Mouse (Mus musculus): ENCODE results near the gene St3gal4. TPM values are rescaled to one million over a fixed set of nuclear protein-coding genes. Genes with fewer than 3 reads are reported as not detected.

St3gal4 gene
- polyA plus RNA-seq, 1 experiment from 2014 or later, result 13.5 TPM

DNA sequence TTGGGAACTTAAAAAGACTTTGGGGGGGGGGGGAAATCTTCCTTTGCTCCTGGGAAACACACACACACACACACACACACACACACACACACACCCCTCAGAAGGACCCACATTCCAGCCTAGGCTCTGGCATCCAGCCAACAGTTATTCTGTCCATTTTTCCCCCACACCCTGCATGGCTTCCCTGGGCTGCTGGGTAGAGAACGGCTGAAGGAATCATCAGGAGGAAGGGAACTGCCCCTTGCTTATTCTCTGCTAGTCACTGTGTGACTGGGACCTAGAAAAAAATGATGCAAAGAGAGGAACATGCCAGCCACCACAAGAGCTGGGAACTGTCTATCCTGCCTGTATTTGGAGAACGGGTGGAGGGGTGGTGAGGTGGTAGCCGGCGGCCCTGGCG is 101.0 kb downstream of the St3gal4 start:
- Histone ChIP-seq H3K27ac (no peak overlapping the region), H3K9me3 (ENCODE audit: control insufficient read depth, low read length) (no peaks in the 10 kb centered on the region), H3K36me3 (replicated peaks; ENCODE audit: control insufficient read depth, insufficient read depth) (no peaks in the 10 kb centered on the region), H3K4me3 (replicated peaks; ENCODE audit: low read length) (no peak overlapping the region), H3K27me3 (ENCODE audit: control insufficient read depth, insufficient read depth, low read length) (no peaks in the 10 kb centered on the region), H3K4me1 (replicated peaks; ENCODE audit: control insufficient read depth, insufficient read depth, low read length) (peaks cover 18% of the 10 kb centered on the region; the same call in 1 of the 2 replicates), H3K9ac (no peak overlapping the region), H3K4me2 (replicated peaks) (no peak overlapping the region; the same call in 1 of the 2 replicates)
- DNase-seq (ENCODE audit: low spot score) (no peak), ATAC-seq (ENCODE audit: low FRiP score) (peak; percentile 25; the same call in 1 of the 2 replicates)
- WGBS, result 32% methylated on average over 5 of the region's 5 CpGs

DNA sequence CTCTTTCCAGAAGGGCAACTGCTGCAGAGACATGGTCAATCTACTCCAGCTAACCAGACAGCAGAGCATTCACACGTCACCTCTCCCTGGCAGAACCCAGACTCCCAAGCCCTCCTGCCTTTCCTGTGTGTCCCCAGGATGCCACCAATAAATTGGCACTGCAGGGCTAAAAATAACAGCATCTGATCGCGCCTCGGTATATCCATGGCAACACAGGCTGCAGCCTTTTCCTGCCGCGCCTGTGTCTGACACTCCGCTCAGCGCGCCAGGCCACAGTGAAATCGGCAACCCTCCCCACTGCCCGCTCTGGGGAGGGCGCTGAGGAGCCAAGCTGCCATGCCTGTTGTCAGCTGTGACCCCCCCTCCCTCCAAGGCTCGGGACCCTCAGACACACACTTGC is 101.5 kb downstream of the St3gal4 start:
- no peak overlapping the region for H3K4me3 ChIP-seq (replicated peaks; ENCODE audit: low read length)

DNA sequence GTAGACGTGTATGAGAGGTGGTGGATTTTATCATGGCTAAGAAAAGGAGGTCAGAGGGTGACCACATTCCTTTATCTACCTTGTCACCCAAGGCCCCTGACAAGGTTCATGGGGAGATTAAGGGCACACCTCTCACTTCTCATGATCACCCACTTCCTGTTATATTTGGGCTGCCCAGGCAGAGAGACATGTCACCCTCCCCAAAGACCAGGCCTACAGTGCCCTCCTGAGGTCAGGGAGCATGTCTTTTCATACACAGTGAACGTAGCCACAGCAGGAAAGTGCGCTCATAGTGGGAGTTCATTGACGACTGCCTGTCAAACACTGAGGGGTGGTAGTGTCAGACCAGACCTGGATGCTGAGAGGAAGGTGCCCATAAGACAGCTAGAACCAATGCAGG is 102.3 kb downstream of the St3gal4 start:
- Histone ChIP-seq H3K4me1 (replicated peaks; ENCODE audit: control insufficient read depth, insufficient read depth, low read length) (peaks cover 18% of the 10 kb centered on the region; the same call in 1 of the 2 replicates), H3K27me3 (ENCODE audit: control insufficient read depth, insufficient read depth, low read length) (no peaks in the 10 kb centered on the region), H3K4me3 (replicated peaks; ENCODE audit: low read length) (no peak overlapping the region), H3K27ac (no peak overlapping the region), H3K9ac (no peak overlapping the region), H3K36me3 (replicated peaks; ENCODE audit: control insufficient read depth, insufficient read depth) (no peaks in the 10 kb centered on the region), H3K9me3 (ENCODE audit: control insufficient read depth, low read length) (no peaks in the 10 kb centered on the region), H3K4me2 (replicated peaks) (no peak overlapping the region)
- WGBS, result 45% methylated on average over 4 of the region's 4 CpGs
- no peak for DNase-seq (ENCODE audit: low spot score)
- ATAC-seq (ENCODE audit: low FRiP score), result no peak

More for the DNA sequence above, 101.5 kb downstream of the St3gal4 start:
- peaks cover 18% of the 10 kb centered on the region; the same call in 1 of the 2 replicates for H3K4me1 ChIP-seq (replicated peaks; ENCODE audit: control insufficient read depth, insufficient read depth, low read length)
- H3K9ac ChIP-seq, result peak overlapping the region; percentile 6; the same call in 1 of the 2 replicates
- ATAC-seq (ENCODE audit: low FRiP score), result peak; percentile 67
- DNase-seq (ENCODE audit: low spot score), result peak; percentile 64
- peak overlapping the region; percentile 29 for H3K4me2 ChIP-seq (replicated peaks)
- H3K9me3 ChIP-seq (ENCODE audit: control insufficient read depth, low read length), result no peaks in the 10 kb centered on the region
- H3K27ac ChIP-seq, result no peak overlapping the region
- no peaks in the 10 kb centered on the region for H3K36me3 ChIP-seq (replicated peaks; ENCODE audit: control insufficient read depth, insufficient read depth)
- no peaks in the 10 kb centered on the region for H3K27me3 ChIP-seq (ENCODE audit: control insufficient read depth, insufficient read depth, low read length)
- 19% methylated on average over 13 of the region's 13 CpGs for WGBS

DNA sequence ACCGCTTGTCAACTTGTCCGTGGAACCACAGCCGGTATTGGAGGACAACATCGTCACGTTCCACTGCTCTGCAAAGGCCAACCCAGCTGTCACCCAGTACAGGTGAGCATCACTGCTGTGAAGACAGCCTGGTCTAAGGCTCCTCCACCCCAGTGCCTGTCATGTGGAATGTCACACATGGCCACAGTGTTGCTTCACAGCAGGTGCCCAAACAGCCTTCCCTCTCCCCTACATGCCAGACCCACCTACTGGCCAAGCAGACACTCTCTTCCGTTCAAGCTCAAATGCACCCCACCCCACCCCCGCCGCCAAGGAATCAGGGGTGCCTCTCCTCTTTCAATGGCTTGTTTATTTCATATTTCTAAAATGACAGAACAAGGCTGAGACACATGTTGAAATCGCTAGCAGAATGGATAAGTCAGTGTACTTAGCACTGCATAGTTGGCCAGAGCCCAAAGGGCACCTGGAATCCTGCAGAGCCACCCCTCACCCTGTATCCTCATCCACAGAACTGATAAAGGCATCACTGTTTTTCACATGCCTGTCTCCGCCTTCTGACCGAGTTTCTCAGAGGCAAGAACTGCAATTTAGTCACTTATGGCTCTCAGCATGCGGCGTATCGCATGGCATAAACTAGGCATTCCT is 111.2 kb downstream of the St3gal4 start:
- Histone ChIP-seq H3K36me3 (replicated peaks; ENCODE audit: control insufficient read depth, insufficient read depth) (no peaks in the 10 kb centered on the region), H3K27me3 (ENCODE audit: control insufficient read depth, insufficient read depth, low read length) (no peaks in the 10 kb centered on the region), H3K4me2 (replicated peaks) (no peak overlapping the region), H3K4me3 (replicated peaks; ENCODE audit: low read length) (no peak overlapping the region), H3K27ac (no peak overlapping the region), H3K4me1 (replicated peaks; ENCODE audit: control insufficient read depth, insufficient read depth, low read length) (no peaks in the 10 kb centered on the region), H3K9ac (no peak overlapping the region), H3K9me3 (ENCODE audit: control insufficient read depth, low read length) (no peaks in the 10 kb centered on the region)
- no peak for ATAC-seq (ENCODE audit: low FRiP score)
- 84% methylated on average over 14 of the region's 14 CpGs for WGBS
- DNase-seq (ENCODE audit: low spot score), result no peak

DNA sequence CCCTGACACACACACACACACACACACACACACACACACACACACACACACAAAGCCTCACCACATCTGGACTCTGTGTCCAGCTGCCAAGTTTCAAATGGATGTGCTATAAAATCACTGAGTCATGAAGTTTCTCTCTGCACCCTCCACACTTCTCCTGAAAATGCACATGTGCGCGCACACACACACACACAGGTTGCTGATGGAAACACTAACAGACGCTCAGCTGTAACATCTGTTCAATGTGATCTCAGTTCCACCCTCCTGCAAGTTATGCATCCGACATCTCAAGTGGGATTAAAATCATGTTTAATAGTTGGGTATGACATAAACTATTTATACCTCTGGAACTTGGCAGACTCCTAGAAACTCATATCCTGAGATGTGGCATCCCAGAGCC is 115.0 kb downstream of the St3gal4 start:
- Histone ChIP-seq H3K27me3 (ENCODE audit: control insufficient read depth, insufficient read depth, low read length) (no peaks in the 10 kb centered on the region), H3K27ac (no peak overlapping the region), H3K9ac (no peak overlapping the region), H3K4me3 (replicated peaks; ENCODE audit: low read length) (no peak overlapping the region), H3K4me2 (replicated peaks) (no peak overlapping the region), H3K9me3 (ENCODE audit: control insufficient read depth, low read length) (no peaks in the 10 kb centered on the region), H3K4me1 (replicated peaks; ENCODE audit: control insufficient read depth, insufficient read depth, low read length) (no peaks in the 10 kb centered on the region), H3K36me3 (replicated peaks; ENCODE audit: control insufficient read depth, insufficient read depth) (0 out of 2 replicates have a peak, but pooled peaks cover 8% of the 10 kb centered on the region)
- WGBS, result 84% methylated on average over 4 of the region's 4 CpGs
- no peak for DNase-seq (ENCODE audit: low spot score)
- no peak for ATAC-seq (ENCODE audit: low FRiP score)

DNA sequence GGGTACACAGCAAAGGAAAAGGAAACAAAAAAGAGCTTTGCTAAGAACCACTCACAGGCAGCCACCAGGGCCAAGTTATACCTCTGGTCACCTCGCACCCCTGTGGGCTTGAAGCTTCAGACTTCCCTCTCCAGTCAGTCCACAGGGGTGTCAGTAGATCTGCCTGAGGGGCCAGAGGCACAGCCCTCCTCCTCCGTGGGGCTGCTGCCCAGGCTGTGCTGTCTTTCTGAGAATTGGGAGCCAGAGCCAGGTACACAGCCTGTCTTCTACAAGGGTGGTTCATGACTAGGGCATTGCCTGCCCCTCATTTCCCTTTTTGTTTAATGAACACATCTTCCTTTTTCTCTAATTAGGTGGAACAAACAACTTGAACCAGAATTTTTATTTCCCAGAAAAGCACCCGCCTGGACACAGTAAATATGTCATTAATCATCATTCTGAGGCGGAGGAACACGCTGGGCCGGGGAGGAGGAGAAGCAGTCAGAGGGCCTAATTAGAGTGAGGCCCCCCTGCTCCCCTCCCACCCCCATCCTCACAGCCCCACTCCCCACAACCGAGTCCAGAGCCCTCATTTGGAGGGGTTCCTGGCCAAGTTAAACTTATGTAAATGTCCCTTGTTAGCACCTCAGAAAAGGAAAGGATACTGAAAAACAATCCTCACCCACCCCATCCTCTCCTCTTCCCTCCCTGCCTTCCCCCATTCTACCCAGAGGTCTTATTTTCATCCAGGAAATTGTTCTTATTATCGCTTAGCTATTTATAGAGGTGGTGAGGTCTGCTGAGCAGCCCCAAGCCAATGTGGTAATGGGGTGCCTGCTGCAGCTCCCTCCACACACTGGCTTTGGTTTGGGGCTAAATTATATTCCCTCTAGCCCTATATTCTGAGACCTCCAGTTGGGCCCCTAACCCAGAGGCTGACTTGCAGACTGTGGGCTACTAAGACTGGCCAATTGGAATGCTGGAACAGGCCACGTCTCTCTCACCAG is 120.9 kb downstream of the St3gal4 start:
- 0 out of 2 replicates have a peak, but pooled peaks cover 8% of the 10 kb centered on the region for H3K36me3 ChIP-seq (replicated peaks; ENCODE audit: control insufficient read depth, insufficient read depth)
- no peak overlapping the region for H3K9ac ChIP-seq
- H3K27ac ChIP-seq, result no peak overlapping the region
- DNase-seq (ENCODE audit: low spot score), result no peak
- H3K27me3 ChIP-seq (ENCODE audit: control insufficient read depth, insufficient read depth, low read length), result no peaks in the 10 kb centered on the region
- H3K4me2 ChIP-seq (replicated peaks), result no peak overlapping the region
- H3K4me3 ChIP-seq (replicated peaks; ENCODE audit: low read length), result no peak overlapping the region
- H3K4me1 ChIP-seq (replicated peaks; ENCODE audit: control insufficient read depth, insufficient read depth, low read length), result peaks cover 12% of the 10 kb centered on the region
- ATAC-seq (ENCODE audit: low FRiP score), result no peak
- H3K9me3 ChIP-seq (ENCODE audit: control insufficient read depth, low read length), result no peaks in the 10 kb centered on the region
- WGBS, result 40% methylated on average over 9 of the region's 9 CpGs

Other genes starting within 250 kb of the St3gal4 start
- gene Dcps, start 56.8 kb upstream of the St3gal4 start, polyA plus RNA-seq (2014; fragmentation: Nextera tagmentation; extraction: Ambion mirVana), result 71.6 and 74.4 TPM in 2 replicates
- gene Srpr, start 80.9 kb upstream of the St3gal4 start, polyA plus RNA-seq (2014; fragmentation: Nextera tagmentation; extraction: Ambion mirVana), result 69.5 and 80.1 TPM in 2 replicates
- 4.0 and 4.9 TPM in 2 replicates for gene Tirap, start 81.0 kb upstream of the St3gal4 start, polyA plus RNA-seq (2014; fragmentation: Nextera tagmentation; extraction: Ambion mirVana)
- gene Foxred1, start 91.8 kb upstream of the St3gal4 start, polyA plus RNA-seq (2014; fragmentation: Nextera tagmentation; extraction: Ambion mirVana), result 36.2 and 40.4 TPM in 2 replicates
- gene Fam118b, start 148.5 kb upstream of the St3gal4 start, polyA plus RNA-seq (2014; fragmentation: Nextera tagmentation; extraction: Ambion mirVana), result 55.5 and 55.9 TPM in 2 replicates
- gene Rpusd4, start 148.6 kb upstream of the St3gal4 start, polyA plus RNA-seq (2014; fragmentation: Nextera tagmentation; extraction: Ambion mirVana), result 18.2 and 20.2 TPM in 2 replicates